Mouse (Mus musculus) heart, adult 2 months (tissue): ENCODE data around the gene E2f8. TPM values are rescaled to one million over a fixed set of nuclear protein-coding genes. Genes with fewer than 3 reads are reported as not detected.

ENCODE experiments used
- DNase-seq, 2 experiments: peaks; one replicate each; pipeline ENCODE4 v3.0.0; 2021
- H3K27ac ChIP-seq: fragments of 200-600 bp; 2 replicates; pipeline ENCODE4 v1.8.1; 2022
- H3K27me3 ChIP-seq: fragments of 200-500 bp; 2 replicates; pipeline ENCODE4 v1.6.1; 2012; ENCODE audit warnings: mild to moderate bottlenecking, low read length, inconsistent platforms, mixed read lengths; ENCODE audit not compliant: control insufficient read depth, insufficient read depth
- H3K36me3 ChIP-seq: fragments of 200-500 bp; 2 replicates; pipeline ENCODE4 v1.6.1; 2012; ENCODE audit warnings: low read length, inconsistent platforms; ENCODE audit not compliant: control insufficient read depth, insufficient read depth
- H3K4me1 ChIP-seq: fragments of 200-500 bp; 2 replicates; pipeline ENCODE4 v1.6.1; 2011; ENCODE audit warnings: low read length; ENCODE audit not compliant: control insufficient read depth, insufficient read depth
- H3K4me3 ChIP-seq: fragments of 200-600 bp; 2 replicates; pipeline ENCODE4 v1.8.1; 2022
- H3K79me2 ChIP-seq: fragments of 200-500 bp; replicated peaks from 2 replicates; pipeline ENCODE4 v1.6.1; 2012; ENCODE audit warnings: mild to moderate bottlenecking, inconsistent platforms, low read length, moderate library complexity, mixed read lengths; ENCODE audit not compliant: control insufficient read depth, insufficient read depth
- H3K9ac ChIP-seq: fragments of 200-500 bp; 2 replicates; pipeline ENCODE4 v1.6.1; 2012; ENCODE audit warnings: low read depth, mild to moderate bottlenecking, control low read depth, inconsistent platforms, low read length, mixed read lengths
- CTCF ChIP-seq: fragments of 200-600 bp; IDR thresholded peaks from 2 replicates; pipeline ENCODE4 v1.8.1; 2022; ENCODE audit warnings: antibody characterized with exemption, mild to moderate bottlenecking, moderate library complexity
- EP300 ChIP-seq: fragments of 200-500 bp; IDR thresholded peaks from 2 replicates; pipeline ENCODE4 v1.6.1; 2011; ENCODE audit warnings: low read depth, low read length, control low read depth; ENCODE audit not compliant: insufficient read depth
- POLR2A ChIP-seq: fragments of 200-500 bp; IDR thresholded peaks from 2 replicates; pipeline ENCODE4 v1.6.1; 2011; ENCODE audit warnings: mild to moderate bottlenecking, low read depth, low read length, control low read depth; ENCODE audit not compliant: insufficient read depth
- WGBS: fragments of 180-500 bp; shearing (Covaris S2); methylation state at CpG from one replicate; pipeline ENCODE4 v1.1.7; 2018; 5-methylcytosine and 5-hydroxymethylcytosine counted together
- intact Hi-C: fragments of 180-260 bp; cut with DNase I; formaldehyde crosslinking; loops from one replicate; pipeline ENCODE4 v1.15.1; 2025
- polyA plus RNA-seq: library from polyadenylated mRNA; depleted of rRNA; stranded (reverse); fragments of >200 nt; gene quantifications from 2 replicates; pipeline ENCODE4 v1.2.3, GENCODE M21; 2012
- total RNA-seq, 2 experiments: library from RNA; stranded (reverse); gene quantifications; 2 replicates each; pipeline ENCODE4 v1.2.3; 2021

Gene E2f8
- total and polyA plus RNA-seq, 3 experiments: 0.31 to 1.6 (median 1.3) TPM

- TF ChIP-seq CTCF: no peak
- no peak for TF ChIP-seq EP300
- no peak for TF ChIP-seq POLR2A
- Histone ChIP-seq H3K9ac (no peak overlapping the region), H3K4me3 (no peak overlapping the region), H3K27me3 (no peaks in the 10 kb centered on the region), H3K36me3 (no peaks in the 10 kb centered on the region), H3K27ac (no peak overlapping the region), H3K79me2 (no peaks in the 10 kb centered on the region), H3K4me1 (no peaks in the 10 kb centered on the region)
- intact Hi-C loops: no loop called here
- 45% methylated on average over 2 of the region's 2 CpGs for WGBS
- no peak for DNase-seq
These were observed 7.4 kb upstream of the E2f8 start for GRCm38 (mm10) chr7:48888751-48889150.

GRCm38 (mm10) chr7:48887973-48888372 is 6.6 kb upstream of the E2f8 start:
- H3K27me3 ChIP-seq: no peaks in the 10 kb centered on the region
- no peaks in the 10 kb centered on the region for H3K36me3 ChIP-seq
- intact Hi-C loops: no loop called here
- DNase-seq: no peak
- H3K79me2 ChIP-seq: no peaks in the 10 kb centered on the region
- H3K4me1 ChIP-seq: no peaks in the 10 kb centered on the region
- TF ChIP-seq CTCF (no peak), POLR2A (no peak), EP300 (no peak)
- no peak overlapping the region for H3K9ac ChIP-seq
- no peak overlapping the region for H3K4me3 ChIP-seq
- 46% methylated on average over 8 of the region's 8 CpGs for WGBS
- no peak overlapping the region for H3K27ac ChIP-seq

GRCm38 (mm10) chr7:48884266-48884611 is 2.8 kb upstream of the E2f8 start:
- Histone ChIP-seq H3K79me2 (no peaks in the 10 kb centered on the region), H3K27ac (no peak overlapping the region), H3K36me3 (no peaks in the 10 kb centered on the region), H3K4me3 (no peak overlapping the region), H3K4me1 (peaks cover 1% of the 10 kb centered on the region; the same call in 1 of the 2 replicates), H3K9ac (no peak overlapping the region), H3K27me3 (no peaks in the 10 kb centered on the region; the same call in 1 of the 2 replicates)
- no peak for DNase-seq
- intact Hi-C loops: loop anchor here (5.0 kb wide), 1 partner anchor 132 kb away; no protein-coding TSS in a partner anchor
- TF ChIP-seq CTCF (no peak), EP300 (no peak), POLR2A (no peak)
- 64% methylated on average over 5 of the region's 5 CpGs for WGBS

- Histone ChIP-seq H3K4me3 (no peak overlapping the region), H3K4me1 (peaks cover 1% of the 10 kb centered on the region; the same call in 1 of the 2 replicates), H3K9ac (no peak overlapping the region), H3K27ac (no peak overlapping the region), H3K27me3 (no peaks in the 10 kb centered on the region; the same call in 1 of the 2 replicates), H3K36me3 (no peaks in the 10 kb centered on the region), H3K79me2 (no peaks in the 10 kb centered on the region)
- intact Hi-C loops: loop anchor here (5.0 kb wide), 1 partner anchor 131 kb away; no protein-coding TSS in a partner anchor
- no peak for DNase-seq
- TF ChIP-seq CTCF (no peak), POLR2A (no peak), EP300 (no peak)
- 88% methylated on average over 4 of the region's 4 CpGs for WGBS
These were observed 2.3 kb upstream of the E2f8 start for GRCm38 (mm10) chr7:48883525-48884265.

- Histone ChIP-seq H3K79me2 (no peaks in the 10 kb centered on the region), H3K36me3 (no peaks in the 10 kb centered on the region), H3K27ac (no peak overlapping the region), H3K9ac (no peak overlapping the region), H3K4me3 (peak overlapping the region; percentile 80), H3K4me1 (peaks cover 1% of the 10 kb centered on the region; the same call in 1 of the 2 replicates), H3K27me3 (no peaks in the 10 kb centered on the region; the same call in 1 of the 2 replicates)
- intact Hi-C loops: loop anchor here (5.0 kb wide), 1 partner anchor 130 kb away; no protein-coding TSS in a partner anchor
- peak; percentile 36 to 53 for DNase-seq
- TF ChIP-seq CTCF (no peak), EP300 (no peak), POLR2A (no peak)
- WGBS: 5% methylated on average over 28 of the region's 28 CpGs
These were observed 694 bp upstream of the E2f8 start for GRCm38 (mm10) chr7:48881971-48882609.
